Mouse (Mus musculus): ENCODE measurements at regions not wholly inside any gene's neighbourhood (a gene's known extent, or its start where the extent isn't known, plus 50 kb on each side); places are given as distances from the start of the nearest gene placed in this dataset.

GRCm38 (mm10) chr2:94772801-94773200 lies 334.9 kb upstream of the Api5 start:
- Histone ChIP-seq H3K9ac (ENCODE audit: low read depth, low read length) (no peak overlapping the region), H3K4me2 (ENCODE audit: low read length) (no peak overlapping the region), H3K36me3 (ENCODE audit: insufficient read depth, low read length) (no peaks in the 10 kb centered on the region), H3K9me3 (replicated peaks; ENCODE audit: low read length) (no peaks in the 10 kb centered on the region), H3K4me1 (replicated peaks; ENCODE audit: insufficient read depth, low read length) (no peaks in the 10 kb centered on the region), H3K27ac (no peak overlapping the region), H3K27me3 (ENCODE audit: insufficient read depth, low read length) (no peaks in the 10 kb centered on the region), H3K4me3 (replicated peaks; ENCODE audit: low read depth, low read length) (no peak overlapping the region)
- WGBS: 77% methylated on average over 3 of the region's 3 CpGs
- ATAC-seq (replicated peaks; ENCODE audit: low FRiP score, low read depth) (no peak), DNase-seq (ENCODE audit: low spot score) (no peak)
- TF ChIP-seq CTCF (IDR thresholded peaks at IDR 0.05; ENCODE audit: low read depth): no peak

GRCm38 (mm10) chr2:94772268-94772667 lies 334.3 kb upstream of the Api5 start:
- 63% methylated on average over 4 of the region's 4 CpGs for WGBS
- no peak for ATAC-seq (replicated peaks; ENCODE audit: low FRiP score, low read depth)
- H3K27me3 ChIP-seq (ENCODE audit: insufficient read depth, low read length): no peaks in the 10 kb centered on the region

GRCm38 (mm10) chr2:94766524-94766923 lies 328.6 kb upstream of the Api5 start:
- Histone ChIP-seq H3K4me3 (replicated peaks; ENCODE audit: low read depth, low read length) (no peak overlapping the region), H3K9me3 (replicated peaks; ENCODE audit: low read length) (no peaks in the 10 kb centered on the region), H3K27me3 (ENCODE audit: insufficient read depth, low read length) (no peaks in the 10 kb centered on the region), H3K4me1 (replicated peaks; ENCODE audit: insufficient read depth, low read length) (no peaks in the 10 kb centered on the region), H3K36me3 (ENCODE audit: insufficient read depth, low read length) (no peaks in the 10 kb centered on the region), H3K27ac (no peak overlapping the region), H3K9ac (ENCODE audit: low read depth, low read length) (no peak overlapping the region), H3K4me2 (ENCODE audit: low read length) (no peak overlapping the region)
- DNase-seq (ENCODE audit: low spot score) (no peak), ATAC-seq (replicated peaks; ENCODE audit: low FRiP score, low read depth) (no peak)
- 88% methylated on average over 2 of the region's 2 CpGs for WGBS
- peak; percentile 40; the same call in 1 of the 2 replicates for TF ChIP-seq CTCF (IDR thresholded peaks at IDR 0.05; ENCODE audit: low read depth)

More at GRCm38 (mm10) chr2:94772268-94772667, 334.3 kb upstream of the Api5 start:
- Histone ChIP-seq H3K9ac (ENCODE audit: low read depth, low read length) (no peak overlapping the region), H3K4me2 (ENCODE audit: low read length) (no peak overlapping the region), H3K36me3 (ENCODE audit: insufficient read depth, low read length) (no peaks in the 10 kb centered on the region), H3K9me3 (replicated peaks; ENCODE audit: low read length) (no peaks in the 10 kb centered on the region), H3K27ac (no peak overlapping the region), H3K4me3 (replicated peaks; ENCODE audit: low read depth, low read length) (no peak overlapping the region), H3K4me1 (replicated peaks; ENCODE audit: insufficient read depth, low read length) (no peaks in the 10 kb centered on the region)
- TF ChIP-seq CTCF (IDR thresholded peaks at IDR 0.05; ENCODE audit: low read depth): no peak
- DNase-seq (ENCODE audit: low spot score): no peak

- WGBS: 35% methylated on average over 8 of the region's 8 CpGs
- no peak for ATAC-seq (replicated peaks; ENCODE audit: low FRiP score, low read depth)
- Histone ChIP-seq H3K4me1 (replicated peaks; ENCODE audit: insufficient read depth, low read length) (no peaks in the 10 kb centered on the region), H3K9me3 (replicated peaks; ENCODE audit: low read length) (no peaks in the 10 kb centered on the region), H3K36me3 (ENCODE audit: insufficient read depth, low read length) (no peaks in the 10 kb centered on the region), H3K4me2 (ENCODE audit: low read length) (no peak overlapping the region), H3K9ac (ENCODE audit: low read depth, low read length) (no peak overlapping the region), H3K27me3 (ENCODE audit: insufficient read depth, low read length) (no peaks in the 10 kb centered on the region), H3K4me3 (replicated peaks; ENCODE audit: low read depth, low read length) (no peak overlapping the region), H3K27ac (no peak overlapping the region)
- DNase-seq (ENCODE audit: low spot score): peak; percentile 1
- no peak for TF ChIP-seq CTCF (IDR thresholded peaks at IDR 0.05; ENCODE audit: low read depth)
These were observed 327.0 kb upstream of the Api5 start for GRCm38 (mm10) chr2:94764852-94765435.

- no peak overlapping the region for H3K27ac ChIP-seq
- TF ChIP-seq CTCF (IDR thresholded peaks at IDR 0.05; ENCODE audit: low read depth): peak; percentile 18; the same call in 1 of the 2 replicates
- no peak overlapping the region for H3K9ac ChIP-seq (ENCODE audit: low read depth, low read length)
- H3K4me3 ChIP-seq (replicated peaks; ENCODE audit: low read depth, low read length): no peak overlapping the region
- 30% methylated on average over 3 of the region's 3 CpGs for WGBS
- no peak overlapping the region for H3K4me2 ChIP-seq (ENCODE audit: low read length)
- H3K36me3 ChIP-seq (ENCODE audit: insufficient read depth, low read length): no peaks in the 10 kb centered on the region
- no peaks in the 10 kb centered on the region for H3K4me1 ChIP-seq (replicated peaks; ENCODE audit: insufficient read depth, low read length)
- no peak for DNase-seq (ENCODE audit: low spot score)
- H3K27me3 ChIP-seq (ENCODE audit: insufficient read depth, low read length): no peaks in the 10 kb centered on the region
- ATAC-seq (replicated peaks; ENCODE audit: low FRiP score, low read depth): no peak
- no peaks in the 10 kb centered on the region for H3K9me3 ChIP-seq (replicated peaks; ENCODE audit: low read length)
These were observed 326.5 kb upstream of the Api5 start for GRCm38 (mm10) chr2:94764451-94764850.

- no peaks in the 10 kb centered on the region for H3K4me1 ChIP-seq (replicated peaks; ENCODE audit: insufficient read depth, low read length)
- no peak overlapping the region for H3K27ac ChIP-seq
- H3K9me3 ChIP-seq (replicated peaks; ENCODE audit: low read length): no peaks in the 10 kb centered on the region
- no peak overlapping the region for H3K4me3 ChIP-seq (replicated peaks; ENCODE audit: low read depth, low read length)
- no peak overlapping the region for H3K9ac ChIP-seq (ENCODE audit: low read depth, low read length)
- H3K27me3 ChIP-seq (ENCODE audit: insufficient read depth, low read length): no peaks in the 10 kb centered on the region
- DNase-seq (ENCODE audit: low spot score) (no peak), ATAC-seq (replicated peaks; ENCODE audit: low FRiP score, low read depth) (no peak)
- TF ChIP-seq CTCF (IDR thresholded peaks at IDR 0.05; ENCODE audit: low read depth): no peak
- WGBS: 86% methylated on average over 3 of the region's 3 CpGs
- no peak overlapping the region for H3K4me2 ChIP-seq (ENCODE audit: low read length)
- no peaks in the 10 kb centered on the region for H3K36me3 ChIP-seq (ENCODE audit: insufficient read depth, low read length)
These were observed 310.3 kb upstream of the Api5 start for GRCm38 (mm10) chr2:94748161-94748711.

All from kidney, postnatal 0 days (tissue).